Mouse (Mus musculus) hindlimb bud, embryonic 11.5 days (tissue): ENCODE results near the gene Zfp14.
A peak's percentile ranks its signal among the peaks of the same experiment; 100 is the strongest.

Experiments used
- DNase-seq: peaks from one replicate; pipeline ENCODE4 v3.0.0-alpha.2; 2012; ENCODE audit warnings: low read depth, low spot score; ENCODE audit errors: extremely low spot score

Gene Zfp14

DNA sequence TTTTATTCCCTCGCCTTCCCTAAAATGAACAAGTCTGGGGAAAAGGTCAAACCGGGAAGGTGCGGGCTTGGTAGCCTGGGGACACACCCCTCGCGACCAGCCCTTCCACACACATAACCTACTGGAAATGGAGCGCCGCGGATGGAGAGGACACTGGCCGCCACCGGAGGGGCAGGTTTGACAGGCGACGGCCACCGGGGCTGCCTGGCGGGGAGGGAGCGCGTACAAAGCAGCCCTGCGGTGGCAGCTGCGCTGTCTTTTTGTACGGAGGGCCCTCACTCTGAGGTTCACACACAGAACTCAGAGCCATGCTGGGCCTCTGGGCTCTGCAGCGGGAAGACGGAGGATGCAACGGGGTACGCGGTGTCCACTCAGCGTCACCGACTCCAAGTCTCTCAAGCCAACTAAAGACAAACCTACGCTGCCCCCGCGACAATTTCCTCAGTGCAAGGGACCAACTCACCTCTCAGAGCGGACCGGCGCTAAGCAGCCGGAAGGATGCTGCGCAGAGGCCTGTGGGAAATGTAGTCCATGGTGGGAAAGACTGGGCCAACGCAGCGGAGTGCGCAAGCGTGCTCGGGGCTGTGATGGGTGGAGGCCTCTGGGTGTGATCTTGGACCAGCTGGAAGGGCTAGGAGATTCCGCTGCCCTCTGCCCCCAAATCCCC lies at the start of gene Zfp14:
TSS of gene Zfp14 (minus strand) at position 499 of the 667 bp plus-strand sequence.
- DNase-seq = peak; percentile 79

DNA sequence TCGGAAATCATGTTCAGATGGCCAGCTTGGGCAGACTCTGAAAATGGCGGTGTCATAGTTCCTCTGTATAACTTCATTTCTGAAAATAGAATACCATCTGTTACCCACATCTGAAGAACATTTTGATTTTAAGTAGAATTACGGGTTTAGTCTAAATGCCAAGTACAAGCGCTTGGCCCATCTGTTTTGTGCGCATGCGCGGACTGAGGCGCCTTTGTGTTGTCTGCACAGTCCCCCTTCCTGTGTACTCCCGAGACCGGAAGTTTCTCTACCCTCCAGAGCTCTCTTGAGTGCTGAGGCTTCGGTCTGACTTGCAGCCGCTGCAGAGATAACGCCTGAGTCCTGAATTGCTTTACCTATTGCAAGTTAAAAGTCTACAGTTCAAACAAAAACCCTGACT lies 48.1 kb upstream of the Zfp14 start:
- no peak for DNase-seq

- no peak for DNase-seq
These were observed 44.5 kb upstream of the Zfp14 start for GRCm38 (mm10) chr7:30095551-30096125.

- DNase-seq = peak; percentile 97
These were observed 43.7 kb upstream of the Zfp14 start, which contains the start of gene Zfp260 for GRCm38 (mm10) chr7:30094646-30095429. Zfp260 (plus strand) TSS chr7:30094777.

DNA sequence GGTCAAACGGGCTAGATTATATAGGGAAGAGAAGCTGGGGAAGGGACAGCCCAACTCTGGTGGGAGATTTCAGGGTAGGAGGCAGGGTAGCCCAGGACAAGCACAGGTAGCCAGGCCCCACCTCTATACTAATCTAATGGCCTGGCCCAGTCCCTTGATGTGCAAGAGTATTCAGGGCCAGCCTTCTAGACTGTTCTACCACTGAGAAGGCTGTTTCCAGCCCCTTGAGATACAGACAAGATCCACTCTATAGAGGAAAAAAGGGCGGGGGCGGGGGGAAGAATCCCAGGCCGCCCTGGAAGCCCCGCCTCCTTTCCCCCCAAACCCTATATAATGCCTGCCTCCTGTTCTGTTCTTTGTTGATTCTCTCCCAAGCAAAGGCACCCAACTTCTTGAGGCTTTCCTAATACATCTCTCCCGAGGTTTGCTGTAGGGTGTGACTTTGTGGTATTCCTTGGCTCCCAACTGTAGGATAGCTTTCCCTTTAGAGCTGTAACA lies 42.8 kb upstream of the Zfp14 start:
- DNase-seq = no peak

DNA sequence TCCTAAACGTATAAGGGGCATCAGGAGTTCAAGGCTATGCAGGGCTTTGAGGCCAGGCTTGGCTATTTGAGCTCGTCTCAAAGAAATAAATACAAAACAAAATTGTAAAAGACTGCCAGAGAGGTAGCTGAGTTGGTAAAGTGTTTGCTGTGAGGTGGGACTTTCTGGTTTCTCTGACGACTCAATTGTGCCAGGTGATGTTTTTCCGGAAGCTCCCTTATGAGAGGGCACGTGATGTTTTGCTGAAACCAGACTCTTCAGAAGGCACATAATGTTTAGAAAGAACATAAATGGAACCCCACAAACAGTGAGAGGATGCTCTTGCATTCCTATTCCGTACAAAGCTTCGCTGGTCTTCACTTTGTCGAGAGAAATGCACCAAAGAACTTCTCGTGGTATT lies 41.5 kb upstream of the Zfp14 start:
- no peak for DNase-seq

- no peak for DNase-seq
These were observed 39.9 kb upstream of the Zfp14 start for GRCm38 (mm10) chr7:30090970-30091585.

DNA sequence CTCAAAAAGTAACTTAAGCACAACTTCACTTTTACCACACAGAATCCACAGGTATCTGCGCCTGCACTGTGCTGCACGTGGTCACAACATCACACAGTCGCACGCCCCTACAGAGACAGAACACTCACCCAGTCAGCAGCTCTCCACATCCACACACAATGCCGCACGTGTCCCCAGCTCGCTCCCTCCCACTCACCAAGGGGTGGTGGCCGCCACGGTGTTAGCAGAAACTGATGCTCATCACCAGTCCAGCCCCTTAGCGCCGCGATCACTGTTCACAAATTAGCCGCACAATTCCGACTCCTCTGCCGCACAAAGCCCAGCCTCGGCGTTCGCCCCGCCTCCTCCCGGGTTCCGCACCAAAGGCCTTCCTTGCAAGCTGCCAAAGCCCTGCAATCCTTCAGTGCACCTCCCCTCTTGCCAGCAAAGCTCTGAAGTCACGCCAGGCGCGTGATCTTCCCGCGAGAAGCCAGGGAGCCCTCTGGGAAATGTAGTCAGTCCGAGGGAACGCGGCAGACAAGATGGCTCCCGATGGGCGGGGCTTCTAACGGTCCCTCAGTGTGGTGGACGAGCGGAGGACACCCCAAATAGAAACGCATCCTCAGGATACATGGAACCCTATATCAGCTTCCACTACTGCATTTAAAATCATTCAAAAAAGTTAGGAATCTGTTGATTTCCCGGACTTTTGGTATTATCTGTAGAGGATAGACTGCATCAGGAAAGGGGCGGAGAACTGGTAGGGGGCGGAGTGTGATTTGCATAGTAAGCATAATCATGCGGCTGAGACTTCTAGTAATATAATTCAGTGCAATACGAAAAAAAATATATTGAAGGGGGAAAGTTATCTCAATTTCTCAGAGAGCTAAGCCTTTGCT lies 39.2 kb upstream of the Zfp14 start, which contains the start of the genes Gm26920 and Zfp566:
TSS of gene Gm26920 (minus strand) at position 319 of the 878 bp plus-strand sequence.
TSS of gene Zfp566 (minus strand) at position 436 of the 878 bp plus-strand sequence.
- DNase-seq = peak; percentile 96

- no peak for DNase-seq
These were observed 38.2 kb upstream of the Zfp14 start for GRCm38 (mm10) chr7:30089405-30089804.

GRCm38 (mm10) chr7:30086524-30086923 lies 35.3 kb upstream of the Zfp14 start:
- no peak for DNase-seq

GRCm38 (mm10) chr7:30072146-30073028 lies 21.2 kb upstream of the Zfp14 start, which contains the start of gene Zfp82:
Zfp82 (minus strand) TSS chr7:30072900.
- DNase-seq = no peak

DNA sequence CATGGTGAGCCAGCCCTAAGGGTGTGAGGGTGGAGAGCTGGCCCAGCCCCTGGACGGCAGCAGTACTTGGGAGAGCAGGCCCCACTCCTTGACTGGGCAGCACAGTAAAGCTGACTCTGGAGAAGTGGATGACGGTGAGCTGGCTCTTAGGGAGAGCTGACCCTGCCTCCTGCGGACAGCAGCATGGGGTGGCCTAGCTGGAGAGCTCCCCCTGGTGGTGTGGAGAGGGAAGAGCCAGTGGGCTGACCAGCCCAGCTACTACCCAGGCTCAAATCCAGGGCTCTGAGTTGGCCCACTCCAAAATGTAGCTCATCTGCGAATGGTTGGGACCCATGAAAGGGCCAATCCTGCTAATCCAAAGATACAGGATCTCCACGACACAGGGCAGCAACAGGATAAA lies 13.4 kb upstream of the Zfp14 start:
- DNase-seq = no peak

- DNase-seq = no peak
These were observed 11.3 kb upstream of the Zfp14 start for GRCm38 (mm10) chr7:30062478-30062877.

GRCm38 (mm10) chr7:30060341-30060740 lies 9.2 kb upstream of the Zfp14 start:
- DNase-seq = no peak

DNA sequence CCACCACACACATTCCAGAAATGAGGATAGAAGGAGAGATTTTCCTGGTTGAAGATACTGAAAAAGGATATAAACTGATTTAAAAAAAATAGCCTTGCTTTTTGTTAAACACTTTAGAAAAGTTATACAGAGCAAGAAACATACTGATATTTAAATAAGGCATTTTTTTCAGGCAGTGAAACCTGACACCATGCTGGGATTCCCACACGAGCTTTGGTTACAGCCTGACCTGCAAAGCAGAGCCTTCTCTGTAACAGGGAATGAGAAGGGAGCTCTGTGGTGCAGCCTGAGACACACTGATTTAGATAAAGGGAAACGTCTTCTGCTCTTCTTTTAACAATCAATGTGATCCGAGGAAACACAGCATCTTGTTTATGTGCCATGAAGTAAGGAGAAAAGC lies 2.4 kb upstream of the Zfp14 start:
- no peak for DNase-seq

GRCm38 (mm10) chr7:30048126-30048525 lies 3.1 kb downstream of the Zfp14 start:
- no peak for DNase-seq

GRCm38 (mm10) chr7:30044354-30044753 lies 6.8 kb downstream of the Zfp14 start:
- no peak for DNase-seq

DNA sequence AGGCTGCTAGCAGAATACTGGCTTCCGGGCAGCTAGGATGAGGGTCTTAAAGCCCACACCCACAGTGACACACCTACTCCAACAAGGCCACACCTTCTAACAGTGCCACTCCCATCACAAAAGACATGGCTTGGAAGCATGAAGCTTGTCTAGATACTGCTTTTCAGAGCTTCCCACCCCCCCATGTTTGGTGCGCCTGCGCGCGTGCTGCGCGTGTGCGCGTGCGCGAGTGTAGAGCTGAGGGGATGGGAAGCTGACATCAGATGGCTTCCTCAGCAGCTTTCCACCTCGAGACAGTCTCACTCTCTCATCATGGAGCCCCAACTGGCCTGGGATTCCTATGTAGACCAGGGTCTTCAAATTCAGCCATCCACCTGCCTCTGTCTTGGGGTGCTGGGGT lies 16.8 kb downstream of the Zfp14 start:
- DNase-seq = no peak

DNA sequence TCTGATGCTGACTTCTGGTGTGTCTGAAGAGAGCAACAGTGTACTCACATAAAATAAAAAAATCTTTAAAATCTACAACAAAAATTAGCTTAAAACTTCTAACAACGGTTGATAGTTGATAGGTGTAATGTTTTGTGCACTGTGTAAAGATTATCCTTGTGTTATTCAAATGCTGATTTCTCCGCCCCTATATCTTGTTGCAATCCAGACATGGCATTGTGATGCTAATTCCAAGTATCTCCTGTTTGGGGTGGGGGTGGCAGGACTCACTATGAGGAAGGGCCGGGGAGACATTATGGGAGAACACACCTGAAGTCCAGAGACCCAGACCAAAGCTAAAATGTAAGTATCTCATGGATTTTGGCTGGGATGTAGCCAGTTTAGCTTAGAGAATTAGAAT lies 19.8 kb downstream of the Zfp14 start:
- no peak for DNase-seq
